9 mouse cellular contexts compared by ENCODE assay signal in the genomic region with DNA sequence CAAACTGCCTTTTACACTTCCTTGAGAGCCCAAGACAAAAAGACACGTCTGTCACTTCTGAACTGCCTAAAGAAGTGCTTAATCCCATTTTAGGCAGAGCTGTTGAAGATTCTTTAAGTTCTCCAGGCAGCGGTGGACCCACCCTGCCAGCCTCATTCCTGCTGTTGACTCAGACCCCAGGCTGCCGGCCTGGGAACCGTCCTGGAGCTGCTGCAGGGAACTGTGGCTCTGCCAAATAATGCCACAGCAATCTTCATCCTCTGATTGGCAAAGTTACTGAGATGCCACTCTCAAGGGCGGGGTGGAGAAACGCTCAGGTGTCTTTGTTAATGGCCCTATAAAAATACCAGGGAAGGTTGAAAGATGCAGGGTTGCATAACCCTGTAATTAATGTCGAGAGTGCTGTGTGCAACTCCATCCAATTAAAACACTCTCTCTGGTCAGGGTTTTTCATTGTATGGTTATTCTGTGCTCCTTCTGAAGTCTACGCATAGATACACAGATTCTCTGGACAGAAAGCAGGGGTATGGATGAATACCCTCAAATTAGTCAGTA.
"Had no signal": no experiment of that assay in that cellular context is flagged by ENCODE, and none has a peak within 500 bp of the region (broad histone marks: within the 10 kb centered on the region; RNA-seq: fewer than 3 reads in every experiment).

No protein-coding gene starts in this region.

- H3K27me3 ChIP-seq: midbrain, embryonic 13.5 days; neural tube, embryonic 13.5 days; stomach, embryonic 15.5 days had no signal

- H3K9ac ChIP-seq: limb, embryonic 13.5 days; liver, embryonic 14.5 days; midbrain, embryonic 13.5 days; neural tube, embryonic 13.5 days; stomach, embryonic 15.5 days had no signal

- DNase-seq: left cerebral cortex, postnatal 4 days; lung, adult 18-20 months; right cerebral cortex, postnatal 4 days; spleen, adult 18-20 months had no signal

- ATAC-seq: midbrain, embryonic 13.5 days had no signal

- H3K36me3 ChIP-seq: limb, embryonic 13.5 days; midbrain, embryonic 13.5 days; neural tube, embryonic 13.5 days; stomach, embryonic 15.5 days had no signal

- H3K27ac ChIP-seq: limb, embryonic 13.5 days; liver, embryonic 14.5 days; midbrain, embryonic 13.5 days; neural tube, embryonic 13.5 days; stomach, embryonic 15.5 days had no signal

- H3K4me3 ChIP-seq: limb, embryonic 13.5 days; midbrain, embryonic 13.5 days; neural tube, embryonic 13.5 days; stomach, embryonic 15.5 days had no signal

- H3K4me1 ChIP-seq: stomach, embryonic 15.5 days had no signal

- H3K4me2 ChIP-seq: limb, embryonic 13.5 days; midbrain, embryonic 13.5 days; neural tube, embryonic 13.5 days; stomach, embryonic 15.5 days had no signal

- H3K9me3 ChIP-seq: limb, embryonic 13.5 days; midbrain, embryonic 13.5 days; neural tube, embryonic 13.5 days; stomach, embryonic 15.5 days had no signal
